Mouse (Mus musculus): ENCODE results near the gene Stxbp4.

Stxbp4 gene

GRCm38 (mm10) chr11:90637440-90638311 lies at the start of gene Stxbp4, which contains the start of gene Cox11:
TSS of gene Stxbp4 (minus strand) at chr11:90638084.
TSS of gene Cox11 (plus strand) at chr11:90638173.
- peak; percentile 92 to 93 for DNase-seq (ENCODE audit: low spot score in 2 of 2)

- DNase-seq (ENCODE audit: low spot score in 2 of 2): no peak
Measured at GRCm38 (mm10) chr11:90687040-90687439, 49.2 kb upstream of the Stxbp4 start.

GRCm38 (mm10) chr11:90686287-90687025 lies 48.6 kb upstream of the Stxbp4 start:
- no peak for DNase-seq (ENCODE audit: low spot score in 2 of 2)

GRCm38 (mm10) chr11:90685196-90685595 lies 47.3 kb upstream of the Stxbp4 start:
- DNase-seq (ENCODE audit: low spot score in 2 of 2): no peak

GRCm38 (mm10) chr11:90684765-90685164 lies 46.9 kb upstream of the Stxbp4 start:
- DNase-seq (ENCODE audit: low spot score in 2 of 2): no peak

GRCm38 (mm10) chr11:90681171-90681570 lies 43.3 kb upstream of the Stxbp4 start:
- no peak for DNase-seq (ENCODE audit: low spot score in 2 of 2)

- no peak for DNase-seq (ENCODE audit: low spot score in 2 of 2)
Measured at GRCm38 (mm10) chr11:90678582-90678981, 40.7 kb upstream of the Stxbp4 start.

- no peak for DNase-seq (ENCODE audit: low spot score in 2 of 2)
Measured at GRCm38 (mm10) chr11:90677771-90678288, 39.9 kb upstream of the Stxbp4 start.

- DNase-seq (ENCODE audit: low spot score in 2 of 2): no peak
Measured at GRCm38 (mm10) chr11:90677027-90677426, 39.1 kb upstream of the Stxbp4 start.

- DNase-seq (ENCODE audit: low spot score in 2 of 2): no peak
Measured at GRCm38 (mm10) chr11:90675479-90676110, 37.7 kb upstream of the Stxbp4 start.

GRCm38 (mm10) chr11:90667325-90667724 lies 29.4 kb upstream of the Stxbp4 start:
- no peak for DNase-seq (ENCODE audit: low spot score in 2 of 2)

GRCm38 (mm10) chr11:90666916-90667315 lies 29.0 kb upstream of the Stxbp4 start:
- no peak for DNase-seq (ENCODE audit: low spot score in 2 of 2)

GRCm38 (mm10) chr11:90666144-90666757 lies 28.4 kb upstream of the Stxbp4 start:
- DNase-seq (ENCODE audit: low spot score in 2 of 2): no peak

GRCm38 (mm10) chr11:90665161-90665560 lies 27.3 kb upstream of the Stxbp4 start:
- peak in 1 of 2 experiments; percentile 10 for DNase-seq (ENCODE audit: low spot score in 2 of 2)

GRCm38 (mm10) chr11:90664345-90664986 lies 26.6 kb upstream of the Stxbp4 start:
- no peak for DNase-seq (ENCODE audit: low spot score in 2 of 2)

GRCm38 (mm10) chr11:90663618-90664297 lies 25.9 kb upstream of the Stxbp4 start:
- no peak for DNase-seq (ENCODE audit: low spot score in 2 of 2)

- no peak for DNase-seq (ENCODE audit: low spot score in 2 of 2)
Measured at GRCm38 (mm10) chr11:90663052-90663451, 25.2 kb upstream of the Stxbp4 start.

- DNase-seq (ENCODE audit: low spot score in 2 of 2): no peak
Measured at GRCm38 (mm10) chr11:90660662-90661061, 22.8 kb upstream of the Stxbp4 start.

GRCm38 (mm10) chr11:90657527-90657926 lies 19.6 kb upstream of the Stxbp4 start:
- no peak for DNase-seq (ENCODE audit: low spot score in 2 of 2)

GRCm38 (mm10) chr11:90652603-90653002 lies 14.7 kb upstream of the Stxbp4 start:
- DNase-seq (ENCODE audit: low spot score in 2 of 2): no peak

All from heart, adult 9 months (tissue).